Mouse (Mus musculus): ENCODE results near the gene Nfia. TPM values are rescaled to one million over a fixed set of nuclear protein-coding genes. Genes with fewer than 3 reads are reported as not detected.

Gene Nfia
- polyA plus RNA-seq, 1 experiment from 2014 or later: 27.6 TPM

GRCm38 (mm10) chr4:97844899-97845298 lies 72.4 kb downstream of the Nfia start:
- Histone ChIP-seq H3K4me3 (ENCODE audit: low read depth, low read length) (no peak overlapping the region), H3K4me2 (ENCODE audit: low read depth, severe bottlenecking) (no peak overlapping the region; the same call in 1 of the 2 replicates), H3K36me3 (ENCODE audit: control insufficient read depth, insufficient read depth, low read length) (no peaks in the 10 kb centered on the region), H3K9ac (ENCODE audit: low read length) (0 out of 2 replicates have a peak overlapping the region, but pooled peaks have one; percentile 3), H3K27ac (replicated peaks; ENCODE audit: low read depth, low read length) (no peak overlapping the region; the same call in 1 of the 2 replicates), H3K9me3 (ENCODE audit: control insufficient read depth, low read length) (no peaks in the 10 kb centered on the region), H3K27me3 (ENCODE audit: control insufficient read depth, insufficient read depth, low read length) (no peaks in the 10 kb centered on the region), H3K4me1 (ENCODE audit: control insufficient read depth, insufficient read depth, low read length) (peaks cover 20% of the 10 kb centered on the region)
- DNase-seq (ENCODE audit: low spot score): peak; percentile 43
- 27% methylated on average over 6 of the region's 6 CpGs for WGBS
- ATAC-seq (ENCODE audit: insufficient number of reproducible peaks, low FRiP score, low TSS enrichment, low read depth): no peak

GRCm38 (mm10) chr4:97847653-97848052 lies 75.1 kb downstream of the Nfia start:
- no peaks in the 10 kb centered on the region for H3K9me3 ChIP-seq (ENCODE audit: control insufficient read depth, low read length)
- no peaks in the 10 kb centered on the region for H3K36me3 ChIP-seq (ENCODE audit: control insufficient read depth, insufficient read depth, low read length)
- no peak overlapping the region for H3K27ac ChIP-seq (replicated peaks; ENCODE audit: low read depth, low read length)
- no peak for ATAC-seq (ENCODE audit: insufficient number of reproducible peaks, low FRiP score, low TSS enrichment, low read depth)
- no peak overlapping the region for H3K4me3 ChIP-seq (ENCODE audit: low read depth, low read length)
- WGBS: 80% methylated on average over 5 of the region's 5 CpGs
- H3K9ac ChIP-seq (ENCODE audit: low read length): no peak overlapping the region
- DNase-seq (ENCODE audit: low spot score): no peak
- no peaks in the 10 kb centered on the region for H3K27me3 ChIP-seq (ENCODE audit: control insufficient read depth, insufficient read depth, low read length)
- H3K4me2 ChIP-seq (ENCODE audit: low read depth, severe bottlenecking): no peak overlapping the region
- H3K4me1 ChIP-seq (ENCODE audit: control insufficient read depth, insufficient read depth, low read length): peaks cover 15% of the 10 kb centered on the region

GRCm38 (mm10) chr4:97850991-97851390 lies 78.5 kb downstream of the Nfia start:
- H3K9me3 ChIP-seq (ENCODE audit: control insufficient read depth, low read length): no peaks in the 10 kb centered on the region
- ATAC-seq (ENCODE audit: insufficient number of reproducible peaks, low FRiP score, low TSS enrichment, low read depth) (no peak), DNase-seq (ENCODE audit: low spot score) (no peak)
- no peak overlapping the region for H3K27ac ChIP-seq (replicated peaks; ENCODE audit: low read depth, low read length)
- H3K9ac ChIP-seq (ENCODE audit: low read length): no peak overlapping the region
- 91% methylated on average over 3 of the region's 3 CpGs for WGBS
- H3K4me1 ChIP-seq (ENCODE audit: control insufficient read depth, insufficient read depth, low read length): no peaks in the 10 kb centered on the region
- H3K4me2 ChIP-seq (ENCODE audit: low read depth, severe bottlenecking): no peak overlapping the region
- no peaks in the 10 kb centered on the region for H3K27me3 ChIP-seq (ENCODE audit: control insufficient read depth, insufficient read depth, low read length)
- no peak overlapping the region for H3K4me3 ChIP-seq (ENCODE audit: low read depth, low read length)
- no peaks in the 10 kb centered on the region for H3K36me3 ChIP-seq (ENCODE audit: control insufficient read depth, insufficient read depth, low read length)

GRCm38 (mm10) chr4:97851698-97852097 lies 79.2 kb downstream of the Nfia start:
- ATAC-seq (ENCODE audit: insufficient number of reproducible peaks, low FRiP score, low TSS enrichment, low read depth) (no peak), DNase-seq (ENCODE audit: low spot score) (no peak)
- no peak overlapping the region for H3K9ac ChIP-seq (ENCODE audit: low read length)
- 48% methylated on average over 5 of the region's 5 CpGs for WGBS
- H3K4me1 ChIP-seq (ENCODE audit: control insufficient read depth, insufficient read depth, low read length): no peaks in the 10 kb centered on the region
- H3K9me3 ChIP-seq (ENCODE audit: control insufficient read depth, low read length): no peaks in the 10 kb centered on the region
- H3K4me2 ChIP-seq (ENCODE audit: low read depth, severe bottlenecking): no peak overlapping the region
- H3K27ac ChIP-seq (replicated peaks; ENCODE audit: low read depth, low read length): no peak overlapping the region
- H3K4me3 ChIP-seq (ENCODE audit: low read depth, low read length): no peak overlapping the region
- H3K27me3 ChIP-seq (ENCODE audit: control insufficient read depth, insufficient read depth, low read length): no peaks in the 10 kb centered on the region
- H3K36me3 ChIP-seq (ENCODE audit: control insufficient read depth, insufficient read depth, low read length): no peaks in the 10 kb centered on the region

GRCm38 (mm10) chr4:97852626-97853025 lies 80.1 kb downstream of the Nfia start:
- H3K4me2 ChIP-seq (ENCODE audit: low read depth, severe bottlenecking): no peak overlapping the region
- no peaks in the 10 kb centered on the region for H3K4me1 ChIP-seq (ENCODE audit: control insufficient read depth, insufficient read depth, low read length)
- ATAC-seq (ENCODE audit: insufficient number of reproducible peaks, low FRiP score, low TSS enrichment, low read depth) (no peak), DNase-seq (ENCODE audit: low spot score) (no peak)
- H3K36me3 ChIP-seq (ENCODE audit: control insufficient read depth, insufficient read depth, low read length): no peaks in the 10 kb centered on the region
- H3K4me3 ChIP-seq (ENCODE audit: low read depth, low read length): no peak overlapping the region
- H3K27me3 ChIP-seq (ENCODE audit: control insufficient read depth, insufficient read depth, low read length): no peaks in the 10 kb centered on the region
- no peak overlapping the region for H3K27ac ChIP-seq (replicated peaks; ENCODE audit: low read depth, low read length)
- H3K9ac ChIP-seq (ENCODE audit: low read length): no peak overlapping the region
- WGBS: 92% methylated on average over 2 of the region's 2 CpGs
- no peaks in the 10 kb centered on the region for H3K9me3 ChIP-seq (ENCODE audit: control insufficient read depth, low read length)

GRCm38 (mm10) chr4:97854779-97855178 lies 82.2 kb downstream of the Nfia start:
- H3K4me1 ChIP-seq (ENCODE audit: control insufficient read depth, insufficient read depth, low read length): no peaks in the 10 kb centered on the region
- no peak overlapping the region for H3K4me3 ChIP-seq (ENCODE audit: low read depth, low read length)
- DNase-seq (ENCODE audit: low spot score): no peak
- no peak overlapping the region for H3K9ac ChIP-seq (ENCODE audit: low read length)
- ATAC-seq (ENCODE audit: insufficient number of reproducible peaks, low FRiP score, low TSS enrichment, low read depth): no peak
- no peaks in the 10 kb centered on the region for H3K36me3 ChIP-seq (ENCODE audit: control insufficient read depth, insufficient read depth, low read length)
- no peaks in the 10 kb centered on the region for H3K27me3 ChIP-seq (ENCODE audit: control insufficient read depth, insufficient read depth, low read length)
- 85% methylated on average over 4 of the region's 4 CpGs for WGBS
- H3K4me2 ChIP-seq (ENCODE audit: low read depth, severe bottlenecking): no peak overlapping the region
- no peaks in the 10 kb centered on the region for H3K9me3 ChIP-seq (ENCODE audit: control insufficient read depth, low read length)
- H3K27ac ChIP-seq (replicated peaks; ENCODE audit: low read depth, low read length): no peak overlapping the region

GRCm38 (mm10) chr4:97855712-97856420 lies 83.3 kb downstream of the Nfia start:
- Histone ChIP-seq H3K4me3 (ENCODE audit: low read depth, low read length) (no peak overlapping the region), H3K9me3 (ENCODE audit: control insufficient read depth, low read length) (no peaks in the 10 kb centered on the region), H3K27me3 (ENCODE audit: control insufficient read depth, insufficient read depth, low read length) (no peaks in the 10 kb centered on the region), H3K27ac (replicated peaks; ENCODE audit: low read depth, low read length) (no peak overlapping the region), H3K4me1 (ENCODE audit: control insufficient read depth, insufficient read depth, low read length) (no peaks in the 10 kb centered on the region), H3K9ac (ENCODE audit: low read length) (no peak overlapping the region), H3K36me3 (ENCODE audit: control insufficient read depth, insufficient read depth, low read length) (no peaks in the 10 kb centered on the region), H3K4me2 (ENCODE audit: low read depth, severe bottlenecking) (no peak overlapping the region)
- DNase-seq (ENCODE audit: low spot score) (no peak), ATAC-seq (ENCODE audit: insufficient number of reproducible peaks, low FRiP score, low TSS enrichment, low read depth) (no peak)
- 95% methylated on average over 8 of the region's 8 CpGs for WGBS

GRCm38 (mm10) chr4:97857549-97857948 lies 85.0 kb downstream of the Nfia start:
- 88% methylated on average over 2 of the region's 2 CpGs for WGBS
- H3K4me1 ChIP-seq (ENCODE audit: control insufficient read depth, insufficient read depth, low read length): no peaks in the 10 kb centered on the region

GRCm38 (mm10) chr4:97859431-97859830 lies 86.9 kb downstream of the Nfia start:
- no peaks in the 10 kb centered on the region for H3K27me3 ChIP-seq (ENCODE audit: control insufficient read depth, insufficient read depth, low read length)
- no peak overlapping the region for H3K4me3 ChIP-seq (ENCODE audit: low read depth, low read length)
- H3K9ac ChIP-seq (ENCODE audit: low read length): no peak overlapping the region
- H3K4me1 ChIP-seq (ENCODE audit: control insufficient read depth, insufficient read depth, low read length): no peaks in the 10 kb centered on the region
- DNase-seq (ENCODE audit: low spot score) (no peak), ATAC-seq (ENCODE audit: insufficient number of reproducible peaks, low FRiP score, low TSS enrichment, low read depth) (no peak)
- 64% methylated on average over 4 of the region's 4 CpGs for whole genome bisulfite sequencing
- H3K27ac ChIP-seq (replicated peaks; ENCODE audit: low read depth, low read length): no peak overlapping the region
- no peak overlapping the region for H3K4me2 ChIP-seq (ENCODE audit: low read depth, severe bottlenecking)
- no peaks in the 10 kb centered on the region for H3K36me3 ChIP-seq (ENCODE audit: control insufficient read depth, insufficient read depth, low read length)
- H3K9me3 ChIP-seq (ENCODE audit: control insufficient read depth, low read length): no peaks in the 10 kb centered on the region

More at GRCm38 (mm10) chr4:97857549-97857948, 85.0 kb downstream of the Nfia start:
- no peak for ATAC-seq (ENCODE audit: insufficient number of reproducible peaks, low FRiP score, low TSS enrichment, low read depth)
- Histone ChIP-seq H3K36me3 (ENCODE audit: control insufficient read depth, insufficient read depth, low read length) (no peaks in the 10 kb centered on the region), H3K9ac (ENCODE audit: low read length) (no peak overlapping the region), H3K4me2 (ENCODE audit: low read depth, severe bottlenecking) (no peak overlapping the region), H3K27ac (replicated peaks; ENCODE audit: low read depth, low read length) (no peak overlapping the region), H3K9me3 (ENCODE audit: control insufficient read depth, low read length) (no peaks in the 10 kb centered on the region), H3K4me3 (ENCODE audit: low read depth, low read length) (no peak overlapping the region), H3K27me3 (ENCODE audit: control insufficient read depth, insufficient read depth, low read length) (no peaks in the 10 kb centered on the region)
- DNase-seq (ENCODE audit: low spot score): no peak

Measured in limb, embryonic 11.5 days (tissue).